Mouse (Mus musculus): Measurements from ENCODE around the gene Atp1a1.

GRCm38 (mm10) chr3:101650328-101650727 lies 45.8 kb upstream of the Atp1a1 start:
- TF ChIP-seq POLR2A (IDR thresholded peaks at IDR 0.05; ENCODE audit: insufficient read depth, low read depth, low read length): no peak
- TF ChIP-seq CTCF (IDR thresholded peaks at IDR 0.05; ENCODE audit: insufficient read depth, low read depth, low read length): no peak
